Mouse (Mus musculus): ENCODE measurements around the gene Atf6b.

DNA sequence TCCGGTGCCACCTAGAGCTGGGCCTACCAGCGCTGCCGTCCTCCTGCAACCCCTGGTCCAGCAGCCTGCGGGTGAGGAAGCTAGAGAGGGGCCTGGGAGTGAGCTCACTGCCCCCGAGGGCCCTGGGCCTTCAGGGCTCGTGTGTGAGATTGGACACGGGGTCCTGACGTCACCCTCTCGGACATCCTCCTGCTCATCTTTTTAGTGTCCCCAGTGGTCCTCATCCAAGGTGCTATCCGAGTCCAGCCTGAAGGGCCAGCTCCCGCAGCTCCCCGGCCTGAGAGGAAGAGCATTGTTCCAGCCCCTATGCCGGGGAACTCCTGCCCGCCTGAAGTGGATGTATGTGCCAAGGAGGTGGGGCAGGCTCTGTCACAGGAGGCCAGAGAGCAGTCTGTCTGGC, 3.8 kb downstream of the Atf6b start:
- TF ChIP-seq CTCF (IDR thresholded peaks at IDR 0.05; ENCODE audit: low read depth) (no peak), EP300 (IDR thresholded peaks at IDR 0.05; ENCODE audit: low read depth) (no peak)

Data from liver, postnatal 0 days (tissue).